Comparison of ENCODE assay signal across 9 mouse cellular contexts in the genomic region with DNA sequence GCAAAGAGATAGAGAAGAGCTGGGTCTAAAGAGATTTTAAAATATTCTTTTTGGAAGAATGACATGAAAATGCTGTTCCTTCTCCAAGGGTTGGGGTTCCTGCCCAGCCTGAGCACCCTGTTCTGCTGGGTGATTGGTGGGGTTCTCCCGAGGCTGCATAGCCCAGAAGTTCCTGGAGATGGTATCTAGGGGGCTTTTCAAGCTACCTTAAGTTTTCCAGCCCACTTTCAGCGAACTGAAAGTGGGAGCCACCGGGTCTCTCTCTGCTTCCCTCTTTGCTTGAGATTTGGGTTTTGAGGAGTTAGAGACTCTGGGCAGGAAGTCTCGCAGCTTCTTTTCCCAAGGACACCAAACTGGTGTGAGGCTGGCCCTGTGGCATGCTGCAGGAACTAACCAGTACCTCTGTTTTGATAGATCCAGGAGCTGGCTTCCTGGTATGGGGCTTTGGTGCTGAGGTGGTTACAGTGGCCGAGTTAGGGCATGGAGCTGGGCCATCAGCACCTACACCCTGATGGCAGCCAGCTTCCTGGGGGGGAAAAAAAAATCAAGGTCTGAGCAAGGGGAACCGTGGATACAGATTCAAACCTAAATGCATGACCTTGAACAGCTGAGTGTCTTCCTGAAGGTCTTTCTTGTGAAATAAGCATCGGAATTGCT. TPM values are rescaled to one million over a fixed set of nuclear protein-coding genes. Genes with fewer than 3 reads are reported as not detected.
A peak's percentile ranks its signal among the peaks of the same experiment; 100 is the strongest.
DNase-seq lines count a peak whose midpoint lies in the region; ATAC-seq lines count a peak whose summit lies in the region.
"Had no signal": no experiment of that assay in that cellular context is flagged by ENCODE, and none has a peak within 500 bp of the region (broad histone marks: within the 10 kb centered on the region; RNA-seq: fewer than 3 reads in every experiment).

No protein-coding gene starts in this region.

- peak overlapping the region; percentile 93 for H3K4me3 ChIP-seq in heart, embryonic 12.5 days
- peak overlapping the region; percentile 94 for H3K4me3 ChIP-seq in embryonic facial prominence, embryonic 10.5 days
- peak overlapping the region; percentile 79 for H3K4me3 ChIP-seq in intestine, embryonic 14.5 days (ENCODE audit: low read depth, low read length)
- peak overlapping the region; percentile 90 for H3K4me3 ChIP-seq in midbrain, embryonic 13.5 days (replicated peaks)

- 0 out of 2 replicates have a peak, but pooled peaks cover 3% of the 10 kb centered on the region for H3K9me3 ChIP-seq in heart, embryonic 12.5 days (replicated peaks)
- no peaks in the 10 kb centered on the region for H3K9me3 ChIP-seq in embryonic facial prominence, embryonic 10.5 days
- H3K9me3 ChIP-seq in intestine, embryonic 14.5 days (ENCODE audit: control insufficient read depth, low read length) = no peaks in the 10 kb centered on the region
- H3K9me3 ChIP-seq in midbrain, embryonic 13.5 days = no peaks in the 10 kb centered on the region

- intact Hi-C loops in heart, postnatal 36 days (cut with DNase I) = no loop called here

- ATAC-seq in heart, embryonic 12.5 days (ENCODE audit: insufficient number of reproducible peaks, low FRiP score) = no peak
- no peak for ATAC-seq in intestine, embryonic 14.5 days (replicated peaks; ENCODE audit: low FRiP score, low TSS enrichment, low read depth)
- ATAC-seq in midbrain, embryonic 13.5 days = no peak
- ATAC-seq: Patski had no signal

- H3K4me2 ChIP-seq in heart, embryonic 12.5 days = peak overlapping the region; percentile 88
- peak overlapping the region; percentile 54 for H3K4me2 ChIP-seq in intestine, embryonic 14.5 days (ENCODE audit: low read length)
- peak overlapping the region; percentile 83 for H3K4me2 ChIP-seq in midbrain, embryonic 13.5 days (replicated peaks)

- H3K27me3 ChIP-seq in heart, embryonic 12.5 days (replicated peaks) = no peaks in the 10 kb centered on the region
- no peaks in the 10 kb centered on the region for H3K27me3 ChIP-seq in embryonic facial prominence, embryonic 10.5 days (replicated peaks; ENCODE audit: low read depth, poor library complexity, severe bottlenecking)
- H3K27me3 ChIP-seq in intestine, embryonic 14.5 days (replicated peaks; ENCODE audit: control insufficient read depth, insufficient read depth, low read length) = no peaks in the 10 kb centered on the region
- no peaks in the 10 kb centered on the region for H3K27me3 ChIP-seq in midbrain, embryonic 13.5 days
- H3K27me3 ChIP-seq: Patski had no signal

- no peak for DNase-seq in heart, postnatal 36 days
- no peak for DNase-seq in embryonic facial prominence, embryonic 10.5 days (ENCODE audit: low spot score)
- no peak for DNase-seq in intestine, embryonic 14.5 days (ENCODE audit: low spot score)
- DNase-seq in ovary, postnatal 10 days (ENCODE audit: low spot score) = no peak
- no peak for DNase-seq in spleen, postnatal 10 days (ENCODE audit: low spot score in 2 of 2)
- no peak for DNase-seq in right cerebral cortex, postnatal 14 days

- H3K4me1 ChIP-seq in heart, embryonic 12.5 days (replicated peaks) = peaks cover 64% of the 10 kb centered on the region
- peaks cover 60% of the 10 kb centered on the region for H3K4me1 ChIP-seq in embryonic facial prominence, embryonic 10.5 days
- H3K4me1 ChIP-seq in intestine, embryonic 14.5 days (replicated peaks; ENCODE audit: control insufficient read depth, insufficient read depth, low read length) = peaks cover 46% of the 10 kb centered on the region
- peaks cover 58% of the 10 kb centered on the region for H3K4me1 ChIP-seq in midbrain, embryonic 13.5 days (replicated peaks)

- WGBS in heart, embryonic 12.5 days = 56% methylated on average over 7 of the region's 7 CpGs
- whole genome bisulfite sequencing in embryonic facial prominence, embryonic 10.5 days = 81% methylated on average over 7 of the region's 7 CpGs
- 68% methylated on average over 7 of the region's 7 CpGs for WGBS in intestine, embryonic 14.5 days
- 84% methylated on average over 7 of the region's 7 CpGs for WGBS in midbrain, embryonic 13.5 days

- H3K27ac ChIP-seq in heart, embryonic 12.5 days (ENCODE audit: poor library complexity, severe bottlenecking) = peak overlapping the region; percentile 56
- no peak overlapping the region for H3K27ac ChIP-seq in embryonic facial prominence, embryonic 10.5 days (replicated peaks)
- no peak overlapping the region for H3K27ac ChIP-seq in intestine, embryonic 14.5 days (ENCODE audit: low read depth)
- H3K27ac ChIP-seq in midbrain, embryonic 13.5 days = no peak overlapping the region

- peak overlapping the region; percentile 97 for H3K9ac ChIP-seq in heart, embryonic 12.5 days
- peak overlapping the region; percentile 22; the same call in 1 of the 2 replicates for H3K9ac ChIP-seq in intestine, embryonic 14.5 days (ENCODE audit: low read length)
- H3K9ac ChIP-seq in midbrain, embryonic 13.5 days (replicated peaks) = peak overlapping the region; percentile 95

- H3K36me3 ChIP-seq in heart, embryonic 12.5 days = peaks cover 5% of the 10 kb centered on the region; the same call in 1 of the 2 replicates
- H3K36me3 ChIP-seq in embryonic facial prominence, embryonic 10.5 days (replicated peaks) = peaks cover 18% of the 10 kb centered on the region
- no peaks in the 10 kb centered on the region for H3K36me3 ChIP-seq in intestine, embryonic 14.5 days (ENCODE audit: control insufficient read depth, insufficient read depth, low read length)
- no peaks in the 10 kb centered on the region for H3K36me3 ChIP-seq in midbrain, embryonic 13.5 days

RNA-seq across cellular contexts. Expression of gene Slc9a1, which starts 2.2 kb away (rescaled TPM):
- 7.3 and 8.8 TPM in 2 replicates for polyA plus RNA-seq in heart, embryonic 12.5 days (2016; fragmentation: Nextera tagmentation; extraction: Ambion mirVana)
- 10 to 100 TPM; 17.6 to 18.8 TPM for total RNA-seq in heart, postnatal 36 days (2021)
- polyA plus RNA-seq in embryonic facial prominence, embryonic 10.5 days (2016; fragmentation: Nextera tagmentation; extraction: Ambion mirVana) = 8.6 and 9.0 TPM in 2 replicates
- 11.0 and 11.6 TPM in 2 replicates for polyA plus RNA-seq in intestine, embryonic 14.5 days (2014; fragmentation: Nextera tagmentation; extraction: Ambion mirVana)
- polyA plus RNA-seq in midbrain, embryonic 13.5 days (2015; fragmentation: Nextera tagmentation; extraction: Ambion mirVana) = 6.8 and 7.9 TPM in 2 replicates

RNA-seq across cellular contexts. Expression of gene Wdtc1, which starts 18.5 kb away (rescaled TPM):
- polyA plus RNA-seq in heart, embryonic 12.5 days (2016; fragmentation: Nextera tagmentation; extraction: Ambion mirVana) = 16.1 and 17.9 TPM in 2 replicates
- 10 to 100 TPM; 82.0 to 88.2 TPM for total RNA-seq in heart, postnatal 36 days (2021)
- 17.2 and 17.7 TPM in 2 replicates for polyA plus RNA-seq in embryonic facial prominence, embryonic 10.5 days (2016; fragmentation: Nextera tagmentation; extraction: Ambion mirVana)
- polyA plus RNA-seq in intestine, embryonic 14.5 days (2014; fragmentation: Nextera tagmentation; extraction: Ambion mirVana) = 16.7 and 18.2 TPM in 2 replicates
- polyA plus RNA-seq in midbrain, embryonic 13.5 days (2015; fragmentation: Nextera tagmentation; extraction: Ambion mirVana) = 18.2 and 21.8 TPM in 2 replicates

Comparison
In these comparisons a context has a peak if more than half of its experiments do, and no peak if none do; other contexts are left out.
1. H3K9ac ChIP-seq: peak in every context shown above with its lines; median percentile 97 in heart, embryonic 12.5 days; 95 in midbrain, embryonic 13.5 days; 22 in intestine, embryonic 14.5 days.